Mouse (Mus musculus) E14TG2a.4 (cell line): ENCODE measurements around the gene Mei4.

ENCODE experiments used
- CTCF ChIP-seq: conservative IDR thresholded peaks from 2 replicates; pipeline ENCODE4 v1.5.1; 2014; ENCODE audit warnings: low read length
- NANOG ChIP-seq: IDR thresholded peaks from 2 replicates; pipeline ENCODE4 v1.6.1; 2014; ENCODE audit warnings: borderline replicate concordance, low read length, mixed read lengths
- POU5F1 ChIP-seq: IDR thresholded peaks from 2 replicates; pipeline ENCODE4 v1.6.1; 2014; ENCODE audit warnings: low read length, borderline replicate concordance

DNA sequence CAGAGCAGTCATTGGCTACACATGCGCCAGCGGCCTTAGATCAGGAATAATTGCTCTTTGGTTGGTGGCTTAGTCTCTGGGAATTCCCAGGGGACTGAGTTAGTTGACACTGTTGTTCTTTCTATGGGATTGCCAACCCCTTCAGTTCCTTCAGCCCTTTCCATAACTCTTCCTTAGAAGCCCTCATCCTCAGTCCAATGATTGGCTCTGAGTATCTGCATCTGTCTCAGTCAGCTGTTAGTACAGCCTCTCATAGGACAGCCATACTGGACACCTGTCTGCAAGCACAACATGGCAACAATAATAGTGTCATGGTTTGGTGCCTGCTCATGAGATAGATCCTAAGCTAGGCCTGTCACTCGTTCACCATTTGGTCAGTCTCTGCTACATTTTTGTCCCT lies 149.5 kb downstream of the Mei4 start:
- TF ChIP-seq CTCF: no peak
- TF ChIP-seq NANOG: no peak
- TF ChIP-seq POU5F1: no peak
